Mouse (Mus musculus) kidney, adult 8-10 months (tissue): ENCODE data around the gene Hoxb1.
A peak's percentile ranks its signal among the peaks of the same experiment; 100 is the strongest.

Experiments used
- DNase-seq, 2 experiments: peaks; one replicate each; pipeline ENCODE4 v3.0.0; 2022

Hoxb1 gene

GRCm38 (mm10) chr11:96334998-96335397 lies 30.6 kb upstream of the Hoxb1 start:
- DNase-seq, result no peak

- peak; percentile 58 to 68 for DNase-seq
Measured at GRCm38 (mm10) chr11:96336597-96336996, 29.0 kb upstream of the Hoxb1 start.

- DNase-seq, result no peak
Measured at GRCm38 (mm10) chr11:96337026-96337425, 28.5 kb upstream of the Hoxb1 start.

GRCm38 (mm10) chr11:96338957-96339855 lies 26.3 kb upstream of the Hoxb1 start:
- DNase-seq, result no peak

GRCm38 (mm10) chr11:96340698-96341365 lies 24.7 kb upstream of the Hoxb1 start:
- no peak for DNase-seq

GRCm38 (mm10) chr11:96341701-96342575 lies 23.6 kb upstream of the Hoxb1 start:
- DNase-seq, result peak; percentile 59 to 69

GRCm38 (mm10) chr11:96342576-96342930 lies 23.0 kb upstream of the Hoxb1 start:
- no peak for DNase-seq

GRCm38 (mm10) chr11:96343206-96343745 lies 22.3 kb upstream of the Hoxb1 start:
- DNase-seq, result peak in 1 of 2 experiments; percentile 6

- DNase-seq, result no peak
Measured at GRCm38 (mm10) chr11:96344061-96344877, 21.3 kb upstream of the Hoxb1 start.

GRCm38 (mm10) chr11:96344878-96345159 lies 20.7 kb upstream of the Hoxb1 start:
- no peak for DNase-seq

- no peak for DNase-seq
Measured at GRCm38 (mm10) chr11:96345220-96345892, 20.2 kb upstream of the Hoxb1 start.

GRCm38 (mm10) chr11:96345893-96346806 lies 19.4 kb upstream of the Hoxb1 start:
- peak; percentile 66 to 71 for DNase-seq

- peak in 1 of 2 experiments; percentile 57 for DNase-seq
Measured at GRCm38 (mm10) chr11:96346916-96347520, 18.5 kb upstream of the Hoxb1 start.

- DNase-seq, result no peak
Measured at GRCm38 (mm10) chr11:96347717-96348116, 17.8 kb upstream of the Hoxb1 start.

GRCm38 (mm10) chr11:96348141-96348928 lies 17.2 kb upstream of the Hoxb1 start:
- DNase-seq, result peak; percentile 78 to 81

GRCm38 (mm10) chr11:96348988-96349387 lies 16.6 kb upstream of the Hoxb1 start:
- no peak for DNase-seq

GRCm38 (mm10) chr11:96349491-96350340 lies 15.8 kb upstream of the Hoxb1 start:
- peak in 1 of 2 experiments; percentile 67 for DNase-seq

GRCm38 (mm10) chr11:96350341-96350624 lies 15.3 kb upstream of the Hoxb1 start, which contains the start of gene Hoxb2:
Gene Hoxb2, plus strand, starts transcription at chr11:96350525.
- no peak for DNase-seq
